35 mouse cellular contexts compared by ENCODE assay signal in genomic region chr7:3586255-3586654, GRCm38 (mm10). TPM values are rescaled to one million over a fixed set of nuclear protein-coding genes. Genes with fewer than 3 reads are reported as not detected.
DNase-seq lines count a peak whose midpoint lies in the region; ATAC-seq and TF ChIP-seq lines count a peak whose summit lies in the region.
"Had no signal": no experiment of that assay in that cellular context is flagged by ENCODE, and none has a peak within 500 bp of the region (broad histone marks: within the 10 kb centered on the region; RNA-seq: fewer than 3 reads in every experiment).

No protein-coding gene starts in this region.

- intact Hi-C loops in heart, adult 2 months (cut with DNase I), result no loop called here

- no peaks in the 10 kb centered on the region for H3K36me3 ChIP-seq in heart, embryonic 12.5 days
- no peaks in the 10 kb centered on the region for H3K36me3 ChIP-seq in heart, adult 2 months (ENCODE audit: control insufficient read depth, insufficient read depth, low read length)
- H3K36me3 ChIP-seq in midbrain, embryonic 10.5 days, result no peaks in the 10 kb centered on the region
- H3K36me3 ChIP-seq in midbrain, embryonic 14.5 days (ENCODE audit: control insufficient read depth, insufficient read depth, low read length), result no peaks in the 10 kb centered on the region
- no peaks in the 10 kb centered on the region for H3K36me3 ChIP-seq in embryonic facial prominence, embryonic 14.5 days (ENCODE audit: control insufficient read depth, insufficient read depth, low read length)
- H3K36me3 ChIP-seq: embryonic facial prominence, embryonic 12.5 days; forebrain, embryonic 10.5 days; limb, embryonic 13.5 days; liver, embryonic 12.5 days; stomach, embryonic 15.5 days had no signal

- H3K9ac ChIP-seq in heart, embryonic 12.5 days, result no peak overlapping the region
- H3K9ac ChIP-seq in heart, adult 2 months (ENCODE audit: low read depth, low read length), result no peak overlapping the region
- no peak overlapping the region for H3K9ac ChIP-seq in midbrain, embryonic 14.5 days (replicated peaks; ENCODE audit: low read length)
- 0 out of 2 replicates have a peak overlapping the region, but pooled peaks have one; percentile 30 for H3K9ac ChIP-seq in embryonic facial prominence, embryonic 14.5 days (ENCODE audit: low read depth, low read length)
- H3K9ac ChIP-seq: embryonic facial prominence, embryonic 12.5 days; hindbrain, embryonic 14.5 days; limb, embryonic 13.5 days; liver, embryonic 12.5 days; liver, postnatal 0 days; stomach, embryonic 15.5 days had no signal

- no peaks in the 10 kb centered on the region for H3K27me3 ChIP-seq in heart, embryonic 12.5 days (replicated peaks)
- no peaks in the 10 kb centered on the region for H3K27me3 ChIP-seq in heart, adult 2 months (ENCODE audit: control insufficient read depth, insufficient read depth, low read length)
- H3K27me3 ChIP-seq in midbrain, embryonic 10.5 days (ENCODE audit: low read depth, poor library complexity, severe bottlenecking), result no peaks in the 10 kb centered on the region
- no peaks in the 10 kb centered on the region for H3K27me3 ChIP-seq in midbrain, embryonic 14.5 days (ENCODE audit: control insufficient read depth, insufficient read depth, low read length)
- H3K27me3 ChIP-seq in embryonic facial prominence, embryonic 14.5 days (replicated peaks; ENCODE audit: control insufficient read depth, insufficient read depth, low read length), result no peaks in the 10 kb centered on the region
- H3K27me3 ChIP-seq: embryonic facial prominence, embryonic 12.5 days; limb, embryonic 13.5 days; liver, embryonic 12.5 days; megakaryocyte, embryonic 14.5 days; Patski; stomach, embryonic 15.5 days had no signal

- no peak for TF ChIP-seq POLR2A in heart, adult 2 months (IDR thresholded peaks at IDR 0.05; ENCODE audit: insufficient read depth, low read depth, low read length)

- peaks cover 6% of the 10 kb centered on the region; the same call in 1 of the 2 replicates for H3K9me3 ChIP-seq in heart, embryonic 12.5 days (replicated peaks)
- H3K9me3 ChIP-seq in midbrain, embryonic 10.5 days (replicated peaks), result no peaks in the 10 kb centered on the region
- no peaks in the 10 kb centered on the region for H3K9me3 ChIP-seq in midbrain, embryonic 14.5 days (ENCODE audit: control insufficient read depth, low read length)
- no peaks in the 10 kb centered on the region for H3K9me3 ChIP-seq in embryonic facial prominence, embryonic 14.5 days (ENCODE audit: control insufficient read depth, low read length)
- H3K9me3 ChIP-seq: embryonic facial prominence, embryonic 12.5 days; forebrain, embryonic 10.5 days; liver, embryonic 12.5 days; stomach, embryonic 15.5 days had no signal

- TF ChIP-seq CTCF in heart, adult 2 months (IDR thresholded peaks at IDR 0.05), result no peak

- DNase-seq in heart, adult 2 months, result no peak
- no peak for DNase-seq in midbrain, embryonic 10.5 days (ENCODE audit: low spot score)
- no peak for DNase-seq in midbrain, embryonic 14.5 days
- DNase-seq in ES-CJ7 (ENCODE audit: low read depth, low spot score), result peak; percentile 89
- DNase-seq in embryonic facial prominence, embryonic 14.5 days (ENCODE audit: low spot score), result peak; percentile 60
- no peak for DNase-seq in ovary, postnatal 10 days (ENCODE audit: low spot score)
- DNase-seq: adrenal gland, postnatal 36 days; cerebellum, adult 18-20 months; cerebellum, postnatal 10 days; gastrocnemius, adult 2 months; gastrocnemius, postnatal 36 days; heart, adult 18-20 months; kidney, adult 11 months; kidney, postnatal 14 days; liver, postnatal 0 days; lung, postnatal 4 days; retina, postnatal 1 day; right cerebral cortex, postnatal 14 days; thymus, postnatal 14 days had no signal

- WGBS in heart, embryonic 12.5 days, result 5% methylated on average over 5 of the region's 5 CpGs
- WGBS in heart, adult 2 months, result 8% methylated on average over 5 of the region's 5 CpGs
- WGBS in midbrain, embryonic 10.5 days, result 3% methylated on average over 5 of the region's 5 CpGs
- WGBS in midbrain, embryonic 14.5 days, result 3% methylated on average over 5 of the region's 5 CpGs
- 4% methylated on average over 5 of the region's 5 CpGs for WGBS in embryonic facial prominence, embryonic 14.5 days

- H3K79me2 ChIP-seq in heart, adult 2 months (replicated peaks; ENCODE audit: control insufficient read depth, insufficient read depth, low read length), result no peaks in the 10 kb centered on the region

- no peak for ATAC-seq in heart, embryonic 12.5 days (ENCODE audit: insufficient number of reproducible peaks, low FRiP score)
- no peak for ATAC-seq in midbrain, embryonic 14.5 days (ENCODE audit: low FRiP score, low TSS enrichment)
- peak; percentile 41; the same call in 1 of the 2 replicates for ATAC-seq in embryonic facial prominence, embryonic 14.5 days (ENCODE audit: low read depth)
- ATAC-seq: CD4-positive, CD25-positive, alpha-beta regulatory T cell, adult 4 months; forebrain, embryonic 16.5 days; inflammation-experienced regulatory T-cells, adult 6 months; liver, embryonic 12.5 days; liver, postnatal 0 days; Patski had no signal

- H3K4me2 ChIP-seq in heart, embryonic 12.5 days, result 0 out of 2 replicates have a peak overlapping the region, but pooled peaks have one; percentile 9
- no peak overlapping the region for H3K4me2 ChIP-seq in midbrain, embryonic 14.5 days (ENCODE audit: low read length)
- H3K4me2 ChIP-seq in embryonic facial prominence, embryonic 14.5 days (ENCODE audit: low read depth, low read length), result no peak overlapping the region
- H3K4me2 ChIP-seq: embryonic facial prominence, embryonic 12.5 days; hindbrain, embryonic 14.5 days; limb, embryonic 13.5 days; liver, embryonic 12.5 days; stomach, embryonic 15.5 days had no signal

- H3K27ac ChIP-seq in heart, embryonic 12.5 days (ENCODE audit: poor library complexity, severe bottlenecking), result no peak overlapping the region
- no peak overlapping the region for H3K27ac ChIP-seq in heart, adult 2 months
- H3K27ac ChIP-seq in midbrain, embryonic 10.5 days (replicated peaks), result no peak overlapping the region
- H3K27ac ChIP-seq in midbrain, embryonic 14.5 days (replicated peaks; ENCODE audit: low read depth, low read length), result no peak overlapping the region
- H3K27ac ChIP-seq in embryonic facial prominence, embryonic 14.5 days (replicated peaks; ENCODE audit: low read depth, low read length), result no peak overlapping the region
- H3K27ac ChIP-seq: embryonic facial prominence, embryonic 12.5 days; forebrain, embryonic 10.5 days; gastrocnemius, adult 2 months; hindbrain, embryonic 14.5 days; left cerebral cortex, adult 2 months; limb, embryonic 13.5 days; liver, embryonic 12.5 days; stomach, embryonic 15.5 days had no signal

- no peaks in the 10 kb centered on the region for H3K4me1 ChIP-seq in heart, embryonic 12.5 days (replicated peaks)
- H3K4me1 ChIP-seq in heart, adult 2 months (ENCODE audit: control insufficient read depth, insufficient read depth, low read length), result no peaks in the 10 kb centered on the region
- peaks cover 11% of the 10 kb centered on the region for H3K4me1 ChIP-seq in midbrain, embryonic 10.5 days
- no peaks in the 10 kb centered on the region for H3K4me1 ChIP-seq in midbrain, embryonic 14.5 days (ENCODE audit: control insufficient read depth, insufficient read depth, low read length)
- no peaks in the 10 kb centered on the region for H3K4me1 ChIP-seq in embryonic facial prominence, embryonic 14.5 days (ENCODE audit: control insufficient read depth, insufficient read depth, low read length)
- H3K4me1 ChIP-seq: embryonic facial prominence, embryonic 12.5 days; limb, embryonic 13.5 days; liver, embryonic 12.5 days; stomach, embryonic 15.5 days had no signal

- TF ChIP-seq EP300 in heart, adult 2 months (IDR thresholded peaks at IDR 0.05; ENCODE audit: insufficient read depth, low read depth, low read length), result no peak

- no peak overlapping the region for H3K4me3 ChIP-seq in heart, embryonic 12.5 days
- H3K4me3 ChIP-seq in heart, adult 2 months, result no peak overlapping the region
- H3K4me3 ChIP-seq in midbrain, embryonic 10.5 days, result peak overlapping the region; percentile 11; the same call in 1 of the 2 replicates
- no peak overlapping the region for H3K4me3 ChIP-seq in midbrain, embryonic 14.5 days (replicated peaks; ENCODE audit: low read depth, low read length)
- H3K4me3 ChIP-seq in embryonic facial prominence, embryonic 14.5 days (ENCODE audit: low read depth, low read length), result no peak overlapping the region
- H3K4me3 ChIP-seq: embryonic facial prominence, embryonic 12.5 days; forebrain, embryonic 10.5 days; gastrocnemius, adult 2 months; left cerebral cortex, adult 2 months; limb, embryonic 13.5 days; liver, embryonic 12.5 days; stomach, embryonic 15.5 days had no signal

RNA-seq across cellular contexts. Expression of gene Oscar, which starts 29.7 kb away (rescaled TPM):
- polyA plus RNA-seq in heart, embryonic 12.5 days (2016; fragmentation: Nextera tagmentation; extraction: Ambion mirVana), result 0.09 and 0.23 TPM in 2 replicates
- total RNA-seq in heart, adult 2 months (2021), result under 1 TPM in 1 of 2 experiments, not detected in 1; 0.21 TPM
- polyA plus RNA-seq in heart, adult 2 months (2012; rRNA removed), result 0.45 and 0.91 TPM in 2 replicates
- not detected in 2 replicates for polyA plus RNA-seq in midbrain, embryonic 10.5 days (2016; fragmentation: Nextera tagmentation; extraction: Ambion mirVana)
- 0.26 and 0.63 TPM in 2 replicates for polyA plus RNA-seq in midbrain, embryonic 14.5 days (2014; fragmentation: Nextera tagmentation; extraction: Ambion mirVana)
- polyA plus RNA-seq in embryonic facial prominence, embryonic 14.5 days (2014; fragmentation: Nextera tagmentation; extraction: Ambion mirVana), result 0.22 and 0.49 TPM in 2 replicates
- total RNA-seq: adrenal gland, postnatal 36 days; common myeloid progenitor, adult 5-6 weeks; gastrocnemius, adult 2 months; gastrocnemius, postnatal 36 days; heart, adult 18-20 months; MEL; monocyte, adult 5-6 weeks had no signal
- polyA plus RNA-seq: forebrain, embryonic 10.5 days; inflammation-experienced regulatory T-cells, adult 6 months; liver, postnatal 0 days had no signal

RNA-seq across cellular contexts. Expression of gene Ndufa3, which starts 30.9 kb away (rescaled TPM):
- 550 and 560 TPM in 2 replicates for polyA plus RNA-seq in heart, embryonic 12.5 days (2016; fragmentation: Nextera tagmentation; extraction: Ambion mirVana)
- total RNA-seq in heart, adult 2 months (2021), result 1,000 to 10,000 TPM; 1,765 to 2,117 TPM
- 956 and 1,299 TPM in 2 replicates for polyA plus RNA-seq in heart, adult 2 months (2012; rRNA removed)
- polyA plus RNA-seq in midbrain, embryonic 10.5 days (2016; fragmentation: Nextera tagmentation; extraction: Ambion mirVana), result 372 and 423 TPM in 2 replicates
- polyA plus RNA-seq in midbrain, embryonic 14.5 days (2014; fragmentation: Nextera tagmentation; extraction: Ambion mirVana), result 432 and 586 TPM in 2 replicates
- 497 and 552 TPM in 2 replicates for polyA plus RNA-seq in embryonic facial prominence, embryonic 14.5 days (2014; fragmentation: Nextera tagmentation; extraction: Ambion mirVana)

RNA-seq across cellular contexts. Expression of gene Tfpt, which starts 43.5 kb away (rescaled TPM):
- 18.6 and 19.8 TPM in 2 replicates for polyA plus RNA-seq in heart, embryonic 12.5 days (2016; fragmentation: Nextera tagmentation; extraction: Ambion mirVana)
- total RNA-seq in heart, adult 2 months (2021), result 10 to 100 TPM; 16.9 to 21.1 TPM
- 8.0 and 8.8 TPM in 2 replicates for polyA plus RNA-seq in heart, adult 2 months (2012; rRNA removed)
- polyA plus RNA-seq in midbrain, embryonic 10.5 days (2016; fragmentation: Nextera tagmentation; extraction: Ambion mirVana), result 30.3 and 30.8 TPM in 2 replicates
- 30.4 and 38.5 TPM in 2 replicates for polyA plus RNA-seq in midbrain, embryonic 14.5 days (2014; fragmentation: Nextera tagmentation; extraction: Ambion mirVana)
- 19.1 and 20.5 TPM in 2 replicates for polyA plus RNA-seq in embryonic facial prominence, embryonic 14.5 days (2014; fragmentation: Nextera tagmentation; extraction: Ambion mirVana)

RNA-seq across cellular contexts. Expression of gene Prpf31, which starts 43.5 kb away (rescaled TPM):
- 63.7 and 68.0 TPM in 2 replicates for polyA plus RNA-seq in heart, embryonic 12.5 days (2016; fragmentation: Nextera tagmentation; extraction: Ambion mirVana)
- total RNA-seq in heart, adult 2 months (2021), result 10 to 100 TPM; 24.1 to 24.4 TPM
- polyA plus RNA-seq in heart, adult 2 months (2012; rRNA removed), result 21.5 and 30.3 TPM in 2 replicates
- 174 and 180 TPM in 2 replicates for polyA plus RNA-seq in midbrain, embryonic 10.5 days (2016; fragmentation: Nextera tagmentation; extraction: Ambion mirVana)
- 71.0 and 82.7 TPM in 2 replicates for polyA plus RNA-seq in midbrain, embryonic 14.5 days (2014; fragmentation: Nextera tagmentation; extraction: Ambion mirVana)
- 74.0 and 88.2 TPM in 2 replicates for polyA plus RNA-seq in embryonic facial prominence, embryonic 14.5 days (2014; fragmentation: Nextera tagmentation; extraction: Ambion mirVana)

RNA-seq across cellular contexts. Expression of gene Cnot3, which starts 58.8 kb away (rescaled TPM):
- 35.8 and 41.9 TPM in 2 replicates for polyA plus RNA-seq in heart, embryonic 12.5 days (2016; fragmentation: Nextera tagmentation; extraction: Ambion mirVana)
- 10 to 100 TPM; 22.1 to 23.1 TPM for total RNA-seq in heart, adult 2 months (2021)
- polyA plus RNA-seq in heart, adult 2 months (2012; rRNA removed), result 20.3 and 33.2 TPM in 2 replicates
- 75.2 and 82.7 TPM in 2 replicates for polyA plus RNA-seq in midbrain, embryonic 10.5 days (2016; fragmentation: Nextera tagmentation; extraction: Ambion mirVana)
- 36.6 and 51.2 TPM in 2 replicates for polyA plus RNA-seq in midbrain, embryonic 14.5 days (2014; fragmentation: Nextera tagmentation; extraction: Ambion mirVana)
- 50.7 and 51.0 TPM in 2 replicates for polyA plus RNA-seq in embryonic facial prominence, embryonic 14.5 days (2014; fragmentation: Nextera tagmentation; extraction: Ambion mirVana)

Comparison
In these comparisons a context has a peak if more than half of its experiments do, and no peak if none do; other contexts are left out.
1. DNase-seq: peak in ES-CJ7 (single experiment) and embryonic facial prominence, embryonic 14.5 days (single experiment); none in heart, adult 2 months (0 of 2), midbrain, embryonic 10.5 days (single experiment), midbrain, embryonic 14.5 days (single experiment) and ovary, postnatal 10 days (single experiment).